Mouse (Mus musculus): ENCODE measurements at regions not wholly inside any gene's neighbourhood (a gene's known extent, or its start where the extent isn't known, plus 50 kb on each side); places are given as distances from the start of the nearest gene placed in this dataset.
A peak's percentile ranks its signal among the peaks of the same experiment; 100 is the strongest.

GRCm38 (mm10) chr5:105974576-105975177 lies 98.3 kb downstream of the Zfp326 start:
- no peak overlapping the region for H3K9ac ChIP-seq
- no peak overlapping the region for H3K4me3 ChIP-seq
- H3K27ac ChIP-seq: peak overlapping the region; percentile 51
- H3K9me3 ChIP-seq: no peaks in the 10 kb centered on the region
- no peaks in the 10 kb centered on the region for H3K27me3 ChIP-seq (replicated peaks)
- peak; percentile 86 for ATAC-seq (replicated peaks)
- H3K36me3 ChIP-seq (replicated peaks): no peaks in the 10 kb centered on the region
- H3K4me2 ChIP-seq: peak overlapping the region; percentile 44; the same call in 1 of the 2 replicates
- WGBS: 24% methylated on average over 18 of the region's 18 CpGs
- H3K4me1 ChIP-seq: peaks cover 30% of the 10 kb centered on the region
